Mouse (Mus musculus) ES-E14 (cell line): ENCODE results near the gene Banf1. TPM values are rescaled to one million over a fixed set of nuclear protein-coding genes. Genes with fewer than 3 reads are reported as not detected.
"Not testable (repeated sequence)": the region's sequence is repeated elsewhere in the genome, so short reads cannot be mapped to it uniquely, and the experiment has no call there.

Experiments
- DNase-seq: peaks from one replicate; pipeline ENCODE4 v3.0.0-alpha.2; 2013; ENCODE audit warnings: low read depth, low spot score
- H3K27ac ChIP-seq: 2 replicates; pipeline ENCODE4 v1.5.1; 2012; ENCODE audit warnings: low read depth, mild to moderate bottlenecking, low read length, moderate library complexity, mixed read lengths; ENCODE audit not compliant: poor library complexity, insufficient read depth, severe bottlenecking
- H3K36me3 ChIP-seq: 2 replicates; pipeline ENCODE4 v1.6.1; 2012; ENCODE audit warnings: mild to moderate bottlenecking, low read length, moderate library complexity, mixed read lengths; ENCODE audit not compliant: control insufficient read depth, poor library complexity, insufficient read depth, severe bottlenecking
- H3K4me1 ChIP-seq, 2 experiments: fragments of 150-350 bp in 1 of 2; sonication (generic) in 1 of 2; 2 replicates each; pipeline ENCODE4 v1.6.1; 2012; ENCODE audit warnings: low read length in 2 of 2, mild to moderate bottlenecking in 1 of 2, mixed read lengths in 1 of 2; ENCODE audit not compliant: control insufficient read depth in 2 of 2, insufficient read depth in 2 of 2, poor library complexity in 1 of 2
- H3K4me3 ChIP-seq, 2 experiments: fragments of 150-350 bp in 1 of 2; sonication (generic) in 1 of 2; 2 replicates each; pipeline ENCODE4 v1.5.1; 2012; ENCODE audit warnings: low read length in 2 of 2, low read depth in 1 of 2, mild to moderate bottlenecking in 1 of 2, mixed read lengths in 1 of 2; ENCODE audit not compliant: insufficient read depth in 1 of 2, poor library complexity in 1 of 2, severe bottlenecking in 1 of 2
- H3K9ac ChIP-seq: 2 replicates; pipeline ENCODE4 v1.6.1; 2012; ENCODE audit warnings: low read depth, mild to moderate bottlenecking, low read length, mixed read lengths; ENCODE audit not compliant: poor library complexity, insufficient read depth, severe bottlenecking
- H3K9me3 ChIP-seq: fragments of 150-350 bp; sonication (generic); 2 replicates; pipeline ENCODE4 v1.6.1; 2012; ENCODE audit warnings: low read depth, mild to moderate bottlenecking, low read length; ENCODE audit not compliant: control insufficient read depth, insufficient read depth
- CHD2 ChIP-seq: IDR thresholded peaks from 2 replicates; pipeline ENCODE4 v1.6.1; 2014; ENCODE audit warnings: mild to moderate bottlenecking, low read depth, low read length, inconsistent platforms
- HCFC1 ChIP-seq: IDR thresholded peaks from 2 replicates; pipeline ENCODE4 v1.6.1; 2012; ENCODE audit warnings: low read length, inconsistent platforms, borderline replicate concordance; ENCODE audit not compliant: insufficient read depth
- MAFK ChIP-seq: IDR thresholded peaks from 2 replicates; pipeline ENCODE4 v1.6.1; 2014; ENCODE audit warnings: mild to moderate bottlenecking, low read depth, low read length, inconsistent platforms; ENCODE audit not compliant: insufficient read depth
- ZC3H11A ChIP-seq: IDR thresholded peaks from 2 replicates; pipeline ENCODE4 v1.6.1; 2012; ENCODE audit warnings: low read depth, mild to moderate bottlenecking, inconsistent platforms, low read length, borderline replicate concordance
- ZNF384 ChIP-seq: IDR thresholded peaks from 2 replicates; pipeline ENCODE4 v1.6.1; 2012; ENCODE audit warnings: low read depth, low read length, inconsistent platforms
- in situ Hi-C, 2 experiments: fragments of 600-800 bp; cut with MboI; formaldehyde crosslinking; loops; one replicate each; pipeline ENCODE4 v1.15.1; 2025; ENCODE audit warnings: low sequenced_read_pairs in 2 of 2, inconsistent platforms in 1 of 2; ENCODE audit not compliant: unreplicated experiment in 2 of 2
- total RNA-seq: library from RNA; depleted of rRNA; stranded (reverse); fragments of 300-350 nt; gene quantifications from 2 replicates; pipeline ENCODE4 v1.2.3, GENCODE M21; 2012

Banf1 gene
- total RNA-seq, 1 experiment, result 213 TPM

DNA sequence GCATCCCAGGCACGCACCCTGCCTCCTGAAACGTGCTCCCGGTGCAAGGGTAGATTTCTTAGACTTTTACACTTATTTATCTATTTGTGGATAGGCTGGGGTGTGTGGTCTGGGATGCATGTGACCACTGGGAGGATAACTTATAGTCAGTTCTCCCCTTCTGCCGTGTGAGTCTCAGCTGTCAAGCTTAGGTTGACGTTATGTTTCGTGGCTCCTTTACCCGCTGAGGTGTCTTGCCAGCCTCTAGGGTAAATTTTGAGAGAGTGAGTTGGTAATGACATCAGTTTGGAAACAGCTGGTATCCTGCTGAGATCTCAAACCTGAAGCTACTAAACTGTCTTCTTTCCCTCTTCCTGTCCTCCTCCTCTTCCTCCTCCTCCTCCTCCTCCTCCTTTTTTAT lies 39.0 kb upstream of the Banf1 start:
- TF ChIP-seq ZC3H11A (no peak), CHD2 (no peak), MAFK (no peak)
- Histone ChIP-seq H3K4me3 (peak overlapping the region; percentile 0 to 76; a peak in 3 of 4 replicates), H3K4me1 (peaks cover 0 to 8% of the 10 kb centered on the region in 2 experiments; a peak in 2 of 4 replicates), H3K9me3 (no peaks in the 10 kb centered on the region), H3K36me3 (no peaks in the 10 kb centered on the region), H3K9ac (no peak overlapping the region), H3K27ac (no peak overlapping the region)
- in situ Hi-C loops, result no loop called here
- no peak for DNase-seq

GRCm38 (mm10) chr19:5402293-5402692 lies 35.3 kb upstream of the Banf1 start, which contains the start of gene Tsga10ip:
TSS of gene Tsga10ip (minus strand) at chr19:5402526.
- H3K4me3 ChIP-seq, result no peak within 1 kb of the TSS
- in situ Hi-C loops, result no loop called here
- TF ChIP-seq CHD2 (no peak), MAFK (no peak), ZNF384 (no peak), ZC3H11A (no peak), HCFC1 (no peak)

GRCm38 (mm10) chr19:5401073-5401472 lies 34.1 kb upstream of the Banf1 start:
- DNase-seq, H3K4me1 ChIP-seq, H3K9ac ChIP-seq, in situ Hi-C loops, H3K9me3 ChIP-seq, H3K27ac ChIP-seq, H3K4me3 ChIP-seq, H3K36me3 ChIP-seq: not testable (repeated sequence)

More at GRCm38 (mm10) chr19:5402293-5402692, 35.3 kb upstream of the Banf1 start, which contains the start of gene Tsga10ip:
- Histone ChIP-seq H3K36me3 (no peaks in the 10 kb centered on the region), H3K4me1 (peaks cover 3 to 8% of the 10 kb centered on the region in 2 experiments; a peak in 3 of 4 replicates), H3K9me3 (no peaks in the 10 kb centered on the region), H3K27ac (no peak within 1 kb of the TSS), H3K9ac (no peak within 1 kb of the TSS)
- no peak for DNase-seq

DNA sequence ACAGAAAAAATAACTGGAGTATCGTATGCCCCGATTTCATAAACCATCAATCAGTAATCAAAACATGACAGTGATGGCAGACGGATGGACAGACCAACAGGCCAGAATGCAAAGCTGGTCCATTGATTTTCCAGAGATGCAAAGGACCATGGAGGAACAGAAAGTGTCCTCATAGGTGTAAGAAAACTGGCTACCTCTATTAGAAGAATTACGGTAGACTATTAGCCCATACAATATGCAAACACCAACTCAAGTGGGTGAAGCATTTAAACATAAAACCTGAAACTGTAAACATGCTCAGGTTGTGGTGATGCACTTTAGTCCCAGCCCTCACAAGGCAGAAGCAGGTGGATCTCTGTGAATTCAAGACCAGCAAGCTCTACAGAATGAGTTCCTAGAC lies 28.4 kb upstream of the Banf1 start:
- H3K9ac ChIP-seq, result no peak overlapping the region
- TF ChIP-seq CHD2, result no peak
- TF ChIP-seq HCFC1, result no peak
- no peak for TF ChIP-seq MAFK
- DNase-seq, result no peak
- in situ Hi-C loops, result no loop called here
- no peaks in the 10 kb centered on the region for H3K36me3 ChIP-seq
- H3K4me3 ChIP-seq, result no peak overlapping the region
- peaks cover 0 to 16% of the 10 kb centered on the region in 2 experiments; a peak in 1 of 4 replicates for H3K4me1 ChIP-seq
- no peaks in the 10 kb centered on the region for H3K9me3 ChIP-seq
- H3K27ac ChIP-seq, result no peak overlapping the region

DNA sequence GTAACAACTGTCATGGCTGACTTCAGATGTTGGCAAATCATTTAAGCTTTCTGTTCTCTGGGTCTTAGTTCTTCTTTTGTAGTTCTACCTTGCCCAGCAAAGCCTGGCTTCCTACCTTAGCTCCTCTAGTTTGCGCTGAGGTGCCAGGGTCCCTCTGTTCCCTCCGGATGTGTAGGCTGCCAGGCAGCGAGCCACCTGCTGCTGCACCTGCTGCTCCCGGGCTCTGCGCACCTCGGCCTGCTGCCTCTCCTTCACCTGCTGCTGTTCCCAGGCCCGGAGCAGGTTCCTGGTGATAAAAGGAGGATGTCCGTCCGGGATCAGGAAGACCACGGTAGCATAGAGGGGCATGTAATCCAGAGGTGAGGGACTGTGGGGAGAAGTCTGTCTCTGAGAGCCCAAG lies 27.2 kb upstream of the Banf1 start:
- Histone ChIP-seq H3K4me3 (no peak overlapping the region), H3K27ac (no peak overlapping the region), H3K9ac (no peak overlapping the region), H3K36me3 (no peaks in the 10 kb centered on the region), H3K4me1 (peaks cover 0 to 12% of the 10 kb centered on the region in 2 experiments; a peak in 1 of 4 replicates), H3K9me3 (no peaks in the 10 kb centered on the region)
- TF ChIP-seq HCFC1 (no peak), ZC3H11A (no peak), CHD2 (no peak), ZNF384 (no peak), MAFK (no peak)
- in situ Hi-C loops, result no loop called here
- no peak for DNase-seq
